In genomic region chr12:83734047-83734446, GRCm38 (mm10) we compare ENCODE assay signal across 12 mouse cellular contexts. TPM values are rescaled to one million over a fixed set of nuclear protein-coding genes. Genes with fewer than 3 reads are reported as not detected.
"Had no signal": no experiment of that assay in that cellular context is flagged by ENCODE, and none has a peak within 500 bp of the region (broad histone marks: within the 10 kb centered on the region; RNA-seq: fewer than 3 reads in every experiment).

No protein-coding gene starts in this region.

- H3K27me3 ChIP-seq: limb, embryonic 12.5 days; liver, embryonic 13.5 days; lung, embryonic 15.5 days; midbrain, embryonic 12.5 days had no signal

- H3K4me3 ChIP-seq: limb, embryonic 12.5 days; liver, embryonic 13.5 days; lung, embryonic 15.5 days; midbrain, embryonic 12.5 days had no signal

- H3K9me3 ChIP-seq: limb, embryonic 12.5 days; liver, embryonic 13.5 days; lung, embryonic 15.5 days; midbrain, embryonic 12.5 days had no signal

- H3K27ac ChIP-seq: limb, embryonic 12.5 days; liver, embryonic 13.5 days; lung, embryonic 15.5 days; midbrain, embryonic 12.5 days; stomach, postnatal 0 days had no signal

- H3K4me1 ChIP-seq: limb, embryonic 12.5 days; liver, embryonic 13.5 days; lung, embryonic 15.5 days; midbrain, embryonic 12.5 days had no signal

- DNase-seq: layer of hippocampus, adult 9-11 months; layer of hippocampus, postnatal 36 days; liver; liver, embryonic 13.5 days; liver, postnatal 0 days; right cerebral cortex, adult 18-20 months; right cerebral cortex, postnatal 25 days had no signal

- H3K4me2 ChIP-seq: limb, embryonic 12.5 days; liver, embryonic 13.5 days; lung, embryonic 15.5 days; midbrain, embryonic 12.5 days had no signal

- ATAC-seq: liver, postnatal 0 days had no signal

- H3K9ac ChIP-seq: limb, embryonic 12.5 days; liver, embryonic 13.5 days; liver, postnatal 0 days; lung, embryonic 15.5 days; midbrain, embryonic 12.5 days had no signal

RNA-seq across cellular contexts. Expression of gene Papln, which starts 29.4 kb away (rescaled TPM):
- total RNA-seq: megakaryocyte-erythroid progenitor cell, adult 5-6 weeks had no signal
